Mouse (Mus musculus) adrenal gland, postnatal 4 days (tissue): ENCODE measurements around the gene Rab3il1. TPM values are rescaled to one million over a fixed set of nuclear protein-coding genes. Genes with fewer than 3 reads are reported as not detected.
A peak's percentile ranks its signal among the peaks of the same experiment; 100 is the strongest.
"Not testable (repeated sequence)": the region's sequence is repeated elsewhere in the genome, so short reads cannot be mapped to it uniquely, and the experiment has no call there.

ENCODE experiments used
- DNase-seq, 2 experiments: peaks; one replicate each; pipeline ENCODE4 v3.0.0; 2021 to 2022; ENCODE audit warnings: low spot score in 2 of 2, mixed read lengths in 2 of 2
- long read RNA-seq, 2 experiments: library from polyadenylated mRNA; stranded (forward); transcript quantifications; one replicate each; pipeline ENCODE4 v2.0.0; 2021
- total RNA-seq, 2 experiments: library from RNA; stranded (reverse); gene quantifications; 2 replicates each; pipeline ENCODE4 v1.2.3; 2021

The Rab3il1 gene
- 10 to 100 TPM; 21.8 to 23.9 TPM for total RNA-seq
- long read RNA-seq, experiment 1, full-length matches to known transcripts, result 13 of 16 reads
- long read RNA-seq, experiment 1, partial matches to known transcripts, result 1 of 16 reads
- long read RNA-seq, experiment 1, other reads (novel, unspliced or antisense), result 2 of 16 reads
- long read RNA-seq, experiment 2, full-length matches to known transcripts, result 9 of 18 reads
- long read RNA-seq, experiment 2, partial matches to known transcripts, result 4 of 18 reads
- long read RNA-seq, experiment 2, other reads (novel, unspliced or antisense), result 5 of 18 reads

- DNase-seq, result no peak
These were observed at the start of gene Rab3il1, which contains the start of gene Best1 for GRCm38 (mm10) chr19:10001206-10001969. Gene Rab3il1, plus strand, starts transcription at chr19:10001669. Gene Best1, minus strand, starts transcription at chr19:10001633.

- no peak for DNase-seq
These were observed 49.1 kb upstream of the Rab3il1 start for GRCm38 (mm10) chr19:9952390-9952789.

- no peak for DNase-seq
These were observed 48.6 kb upstream of the Rab3il1 start for GRCm38 (mm10) chr19:9952912-9953311.

GRCm38 (mm10) chr19:9954055-9954810, 47.2 kb upstream of the Rab3il1 start:
- DNase-seq, result peak; percentile 25 to 73

GRCm38 (mm10) chr19:9954811-9955202, 46.7 kb upstream of the Rab3il1 start:
- no peak for DNase-seq

- no peak for DNase-seq
These were observed 46.0 kb upstream of the Rab3il1 start for GRCm38 (mm10) chr19:9955438-9955837.

GRCm38 (mm10) chr19:9956624-9957388, 44.7 kb upstream of the Rab3il1 start:
- DNase-seq, result no peak

GRCm38 (mm10) chr19:9957965-9958364, 43.5 kb upstream of the Rab3il1 start:
- DNase-seq, result no peak

GRCm38 (mm10) chr19:9960769-9961168, 40.7 kb upstream of the Rab3il1 start:
- DNase-seq, result no peak

GRCm38 (mm10) chr19:9964205-9964916, 37.1 kb upstream of the Rab3il1 start:
- DNase-seq, result no peak

- no peak for DNase-seq
These were observed 35.2 kb upstream of the Rab3il1 start for GRCm38 (mm10) chr19:9966096-9966867.

GRCm38 (mm10) chr19:9968081-9968787, 33.2 kb upstream of the Rab3il1 start:
- no peak for DNase-seq

- not testable (repeated sequence) for DNase-seq
These were observed 26.6 kb upstream of the Rab3il1 start for GRCm38 (mm10) chr19:9974853-9975252.

GRCm38 (mm10) chr19:9977085-9977484, 24.4 kb upstream of the Rab3il1 start:
- no peak for DNase-seq

GRCm38 (mm10) chr19:9978431-9978951, 23.0 kb upstream of the Rab3il1 start:
- peak in 1 of 2 experiments; percentile 57 for DNase-seq

GRCm38 (mm10) chr19:9979156-9979555, 22.3 kb upstream of the Rab3il1 start:
- DNase-seq, result no peak

GRCm38 (mm10) chr19:9980258-9980657, 21.2 kb upstream of the Rab3il1 start, which contains the start of gene Fth1:
Gene Fth1, plus strand, starts transcription at chr19:9980598.
- DNase-seq, result no peak

- DNase-seq, result no peak
These were observed 19.8 kb upstream of the Rab3il1 start for GRCm38 (mm10) chr19:9981621-9982020.
